Mouse (Mus musculus): ENCODE measurements around the gene Akap11.

Gene Akap11

DNA sequence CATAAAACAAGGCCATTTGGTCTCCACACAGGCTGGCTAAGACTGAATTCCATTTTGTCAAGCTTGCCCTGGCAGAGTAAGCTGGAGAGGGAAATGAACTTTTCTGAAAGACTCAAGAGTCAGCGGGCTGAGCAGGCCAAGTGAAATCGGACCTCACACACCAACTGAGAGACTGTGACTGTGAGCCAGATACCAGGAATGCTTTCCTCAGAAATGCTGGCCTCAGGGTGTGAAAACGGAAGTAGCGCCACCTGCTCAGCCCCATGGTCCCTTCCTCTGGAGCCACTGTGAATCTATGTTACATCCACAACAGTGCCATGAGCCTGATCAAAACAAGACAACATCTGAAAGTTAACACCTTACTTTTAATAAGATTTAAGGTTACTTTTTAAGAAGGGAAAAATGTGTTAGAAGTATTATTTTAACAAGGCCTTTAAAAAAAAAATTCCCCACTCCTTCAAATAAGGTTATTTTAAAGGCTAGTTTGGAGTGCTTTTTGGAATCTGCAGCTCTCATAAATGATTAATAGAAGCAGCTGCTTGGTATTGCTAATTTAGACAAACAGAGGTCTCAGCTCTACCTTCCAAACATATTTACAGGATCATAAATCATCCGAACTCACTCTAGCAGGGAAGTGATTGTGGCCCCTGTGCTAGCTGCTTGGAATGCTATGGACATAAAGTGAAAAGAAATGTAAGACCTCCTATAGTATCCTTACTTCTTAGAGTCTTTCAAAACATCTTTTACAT, 2.1 kb upstream of the Akap11 start:
- no peaks in the 10 kb centered on the region for H3K36me3 ChIP-seq (ENCODE audit: control insufficient read depth, insufficient read depth, low read length, poor library complexity, severe bottlenecking)
- DNase-seq (ENCODE audit: low read depth, low spot score), result no peak
- H3K27me3 ChIP-seq (ENCODE audit: control insufficient read depth, insufficient read depth, low read length, poor library complexity, severe bottlenecking), result no peaks in the 10 kb centered on the region

DNA sequence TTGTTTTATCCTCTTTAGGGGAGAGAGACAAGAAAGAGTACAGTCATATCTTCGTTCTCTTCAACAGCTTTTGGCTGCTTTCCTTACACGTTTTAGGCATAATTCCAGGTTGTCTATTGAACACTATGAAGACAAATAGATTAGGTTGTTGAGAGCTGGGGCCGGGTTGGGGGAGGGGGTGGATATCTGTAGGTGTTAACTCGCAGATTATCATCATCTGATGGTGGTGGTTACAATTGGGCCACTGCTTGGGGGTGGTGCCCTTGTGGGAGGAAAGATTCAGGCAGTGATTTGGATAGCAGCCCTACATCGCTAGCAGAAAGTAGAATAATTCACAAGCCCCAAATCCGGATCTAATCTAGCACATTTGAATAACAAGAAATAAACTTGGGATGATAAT, 943 bp upstream of the Akap11 start:
- Histone ChIP-seq H3K27me3 (ENCODE audit: control insufficient read depth, insufficient read depth, low read length, poor library complexity, severe bottlenecking) (no peaks in the 10 kb centered on the region), H3K36me3 (ENCODE audit: control insufficient read depth, insufficient read depth, low read length, poor library complexity, severe bottlenecking) (no peaks in the 10 kb centered on the region)
- no peak for DNase-seq (ENCODE audit: low read depth, low spot score)

DNA sequence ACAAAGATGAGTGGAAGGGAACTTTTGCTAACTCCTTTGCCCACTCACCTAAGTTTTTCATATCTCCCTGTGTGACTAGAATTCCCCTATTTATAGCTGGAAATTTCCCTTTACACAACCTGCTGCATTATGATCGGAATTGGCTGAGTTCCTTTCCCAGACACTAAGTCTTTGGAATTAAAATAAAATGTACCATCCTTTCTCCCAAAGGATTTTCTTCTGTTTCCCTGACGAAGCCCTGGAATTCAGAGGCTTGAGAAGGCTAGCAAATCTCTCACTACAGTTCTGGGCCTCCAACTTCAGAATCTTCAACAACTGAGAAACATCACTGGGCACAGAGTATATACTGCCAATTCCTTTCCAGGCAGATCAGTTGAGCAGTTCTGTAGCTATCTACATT, 1.2 kb downstream of the Akap11 start:
- no peak for DNase-seq (ENCODE audit: low read depth, low spot score)
- H3K27me3 ChIP-seq (ENCODE audit: control insufficient read depth, insufficient read depth, low read length, poor library complexity, severe bottlenecking), result no peaks in the 10 kb centered on the region
- H3K36me3 ChIP-seq (ENCODE audit: control insufficient read depth, insufficient read depth, low read length, poor library complexity, severe bottlenecking), result no peaks in the 10 kb centered on the region

DNA sequence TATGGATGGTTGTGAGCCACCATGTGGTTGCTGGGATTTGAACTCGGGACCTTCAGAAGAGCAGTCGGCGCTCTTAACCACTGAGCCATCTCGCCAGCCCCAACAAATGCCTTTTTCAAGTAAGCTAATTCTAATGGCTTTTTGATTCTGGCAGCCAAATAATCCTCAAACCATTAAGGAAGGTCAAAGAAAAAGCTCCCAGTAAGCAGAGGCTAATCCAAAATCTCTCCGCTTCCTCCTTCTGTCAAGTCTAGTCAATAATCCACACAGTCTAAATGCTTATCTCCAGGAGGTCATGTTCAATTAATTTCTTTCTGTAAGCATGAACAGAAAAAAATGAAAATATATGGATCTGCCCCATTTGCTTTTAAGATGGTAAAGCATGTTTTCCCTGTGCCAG, 2.0 kb downstream of the Akap11 start:
- Histone ChIP-seq H3K36me3 (ENCODE audit: control insufficient read depth, insufficient read depth, low read length, poor library complexity, severe bottlenecking) (no peaks in the 10 kb centered on the region), H3K27me3 (ENCODE audit: control insufficient read depth, insufficient read depth, low read length, poor library complexity, severe bottlenecking) (no peaks in the 10 kb centered on the region)
- DNase-seq (ENCODE audit: low read depth, low spot score), result no peak

DNA sequence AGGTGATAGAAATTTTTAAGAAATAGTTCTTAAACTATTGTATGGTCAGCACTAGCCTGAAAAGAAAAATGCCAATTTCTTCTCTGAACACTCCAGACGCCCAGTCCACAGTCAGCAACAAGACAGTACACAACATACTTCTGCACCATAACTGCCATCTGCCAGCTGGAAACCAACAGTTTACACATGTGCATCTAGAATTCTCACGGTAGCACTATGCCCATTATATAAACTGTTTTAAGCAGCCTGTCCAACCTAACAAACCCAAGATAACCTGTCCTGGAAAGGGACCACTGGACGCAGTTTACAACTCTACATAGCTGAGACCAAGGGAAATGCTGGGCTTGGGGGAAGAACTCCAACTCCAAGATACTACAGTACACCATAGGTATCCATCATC, 2.9 kb downstream of the Akap11 start:
- H3K36me3 ChIP-seq (ENCODE audit: control insufficient read depth, insufficient read depth, low read length, poor library complexity, severe bottlenecking), result no peaks in the 10 kb centered on the region
- DNase-seq (ENCODE audit: low read depth, low spot score), result no peak
- no peaks in the 10 kb centered on the region for H3K27me3 ChIP-seq (ENCODE audit: control insufficient read depth, insufficient read depth, low read length, poor library complexity, severe bottlenecking)

DNA sequence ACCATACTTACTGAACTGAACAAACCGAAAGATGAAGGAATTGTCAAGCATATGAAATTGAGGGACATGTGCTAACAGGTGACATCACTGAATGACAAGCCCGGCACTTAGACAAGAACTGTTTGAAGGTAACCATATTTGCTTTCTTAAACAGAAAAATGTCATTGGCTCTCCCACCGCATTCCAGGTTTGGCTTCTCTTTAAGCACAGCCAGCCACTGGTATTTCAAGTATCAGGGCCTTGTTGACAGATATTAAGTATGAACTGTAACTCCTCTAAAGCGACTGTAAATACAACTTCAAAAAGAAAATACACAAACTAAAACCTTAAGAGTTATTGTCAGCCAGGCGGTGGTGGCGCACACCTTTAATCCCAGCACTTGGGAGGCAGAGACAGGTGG, 4.3 kb downstream of the Akap11 start:
- Histone ChIP-seq H3K36me3 (ENCODE audit: control insufficient read depth, insufficient read depth, low read length, poor library complexity, severe bottlenecking) (no peaks in the 10 kb centered on the region), H3K27me3 (ENCODE audit: control insufficient read depth, insufficient read depth, low read length, poor library complexity, severe bottlenecking) (no peaks in the 10 kb centered on the region)
- no peak for DNase-seq (ENCODE audit: low read depth, low spot score)

DNA sequence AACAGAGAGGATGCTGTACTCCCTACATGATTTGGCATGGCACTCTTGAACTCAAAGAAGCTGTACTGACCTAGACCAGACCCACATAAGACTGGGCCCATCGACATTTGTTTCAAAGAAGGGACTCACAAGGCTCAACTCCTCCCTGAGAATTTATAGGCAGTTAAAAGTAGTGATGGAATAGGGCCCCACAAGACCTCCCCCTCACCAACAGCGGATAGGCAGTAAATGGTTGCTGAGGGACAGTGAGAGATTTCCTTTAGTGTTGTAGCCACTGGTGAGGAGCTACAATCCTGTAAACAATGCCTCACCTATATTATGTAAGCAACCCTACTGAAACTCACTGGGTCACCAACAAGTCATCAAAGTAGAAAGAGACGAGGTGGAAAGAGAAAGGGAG, 6.4 kb downstream of the Akap11 start:
- DNase-seq (ENCODE audit: low read depth, low spot score), result no peak
- no peaks in the 10 kb centered on the region for H3K27me3 ChIP-seq (ENCODE audit: control insufficient read depth, insufficient read depth, low read length, poor library complexity, severe bottlenecking)
- H3K36me3 ChIP-seq (ENCODE audit: control insufficient read depth, insufficient read depth, low read length, poor library complexity, severe bottlenecking), result no peaks in the 10 kb centered on the region

DNA sequence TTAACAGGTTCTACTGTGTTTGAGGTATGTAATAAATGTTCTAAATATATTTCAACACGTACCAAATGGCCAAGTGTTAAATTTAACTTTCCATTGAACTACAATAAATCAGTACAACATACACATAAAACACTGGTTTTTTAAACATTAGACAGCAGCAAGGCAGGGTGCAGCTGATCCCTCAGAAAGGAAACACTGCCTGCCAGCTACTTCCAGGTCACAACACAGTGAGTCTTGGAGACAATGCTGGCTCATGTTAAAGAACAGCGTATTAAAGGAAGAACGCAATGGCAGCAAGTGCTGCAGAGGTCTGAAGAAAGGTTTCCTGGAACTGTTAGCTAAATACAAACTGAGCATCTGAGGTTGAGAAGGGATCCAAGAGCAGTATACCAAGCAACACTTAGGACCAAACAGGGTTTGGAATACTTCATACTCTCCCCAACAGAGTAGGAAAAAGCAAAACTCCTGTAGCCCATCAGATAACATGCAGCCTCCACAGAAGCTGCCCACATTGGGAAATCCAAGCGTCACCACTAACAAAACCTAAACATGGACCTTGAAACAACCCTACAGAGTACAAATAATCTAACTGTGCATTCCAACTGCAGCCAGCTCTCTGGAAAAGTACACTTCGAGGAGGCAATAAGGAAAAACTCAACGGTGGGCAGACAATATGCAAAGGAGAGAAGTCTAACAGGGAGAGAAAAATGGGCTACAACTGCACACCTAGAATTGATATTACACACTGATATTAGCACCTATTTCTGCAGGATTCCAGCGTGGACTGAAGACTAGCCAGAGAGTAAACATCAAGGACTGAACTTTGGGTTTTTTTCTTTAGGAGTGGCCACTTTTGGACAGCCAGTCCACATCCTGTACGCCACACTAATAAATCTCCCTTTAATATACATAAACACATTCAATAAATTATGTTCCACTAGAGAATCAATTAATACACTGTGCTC, 7.9 kb downstream of the Akap11 start:
- DNase-seq (ENCODE audit: low read depth, low spot score), result no peak
- Histone ChIP-seq H3K36me3 (ENCODE audit: control insufficient read depth, insufficient read depth, low read length, poor library complexity, severe bottlenecking) (no peaks in the 10 kb centered on the region), H3K27me3 (ENCODE audit: control insufficient read depth, insufficient read depth, low read length, poor library complexity, severe bottlenecking) (no peaks in the 10 kb centered on the region)

DNA sequence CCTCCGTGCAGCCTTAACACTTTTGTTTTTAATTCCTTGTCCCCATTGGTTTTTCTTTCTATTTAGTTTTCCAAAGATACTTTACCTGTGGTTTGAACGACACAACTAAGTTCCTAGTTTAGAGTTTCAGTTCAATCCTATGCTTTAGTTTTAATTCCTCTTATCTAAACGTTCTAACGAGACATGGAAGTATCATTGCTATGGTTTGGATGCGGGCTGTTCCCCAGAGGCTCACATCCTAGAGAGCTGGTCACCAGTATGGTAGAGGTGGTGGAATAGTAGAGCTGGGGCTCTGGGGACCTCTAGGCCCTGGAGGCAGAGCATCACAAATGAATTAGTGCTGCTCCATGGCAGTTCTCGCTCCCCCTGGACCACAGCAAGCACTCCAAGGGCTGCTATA, 9.7 kb downstream of the Akap11 start:
- no peak for DNase-seq (ENCODE audit: low read depth, low spot score)
- H3K36me3 ChIP-seq (ENCODE audit: control insufficient read depth, insufficient read depth, low read length, poor library complexity, severe bottlenecking), result no peaks in the 10 kb centered on the region

DNA sequence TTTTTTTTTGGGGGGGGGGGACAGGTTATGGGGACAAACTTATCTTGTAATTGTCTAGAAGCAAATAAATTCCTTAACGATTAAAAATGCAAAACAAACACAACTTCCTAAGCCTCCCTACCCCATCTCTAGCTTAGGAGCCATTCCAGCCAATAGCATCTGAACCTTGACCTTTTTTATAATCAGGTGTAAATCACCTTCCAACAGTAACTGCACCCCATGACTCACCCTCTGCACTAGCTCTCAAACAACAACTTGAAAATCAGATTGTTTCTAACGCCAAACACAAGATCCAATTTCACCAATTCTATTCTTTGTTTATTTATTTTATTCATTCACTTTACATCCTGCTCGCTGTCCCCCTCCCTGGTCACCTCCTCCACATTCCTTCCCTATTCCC, 10.1 kb downstream of the Akap11 start:
- Histone ChIP-seq H3K36me3 (ENCODE audit: control insufficient read depth, insufficient read depth, low read length, poor library complexity, severe bottlenecking) (no peaks in the 10 kb centered on the region), H3K27me3 (ENCODE audit: control insufficient read depth, insufficient read depth, low read length, poor library complexity, severe bottlenecking) (no peaks in the 10 kb centered on the region)
- no peak for DNase-seq (ENCODE audit: low read depth, low spot score)

More for the DNA sequence above, 9.7 kb downstream of the Akap11 start:
- no peaks in the 10 kb centered on the region for H3K27me3 ChIP-seq (ENCODE audit: control insufficient read depth, insufficient read depth, low read length, poor library complexity, severe bottlenecking)

DNA sequence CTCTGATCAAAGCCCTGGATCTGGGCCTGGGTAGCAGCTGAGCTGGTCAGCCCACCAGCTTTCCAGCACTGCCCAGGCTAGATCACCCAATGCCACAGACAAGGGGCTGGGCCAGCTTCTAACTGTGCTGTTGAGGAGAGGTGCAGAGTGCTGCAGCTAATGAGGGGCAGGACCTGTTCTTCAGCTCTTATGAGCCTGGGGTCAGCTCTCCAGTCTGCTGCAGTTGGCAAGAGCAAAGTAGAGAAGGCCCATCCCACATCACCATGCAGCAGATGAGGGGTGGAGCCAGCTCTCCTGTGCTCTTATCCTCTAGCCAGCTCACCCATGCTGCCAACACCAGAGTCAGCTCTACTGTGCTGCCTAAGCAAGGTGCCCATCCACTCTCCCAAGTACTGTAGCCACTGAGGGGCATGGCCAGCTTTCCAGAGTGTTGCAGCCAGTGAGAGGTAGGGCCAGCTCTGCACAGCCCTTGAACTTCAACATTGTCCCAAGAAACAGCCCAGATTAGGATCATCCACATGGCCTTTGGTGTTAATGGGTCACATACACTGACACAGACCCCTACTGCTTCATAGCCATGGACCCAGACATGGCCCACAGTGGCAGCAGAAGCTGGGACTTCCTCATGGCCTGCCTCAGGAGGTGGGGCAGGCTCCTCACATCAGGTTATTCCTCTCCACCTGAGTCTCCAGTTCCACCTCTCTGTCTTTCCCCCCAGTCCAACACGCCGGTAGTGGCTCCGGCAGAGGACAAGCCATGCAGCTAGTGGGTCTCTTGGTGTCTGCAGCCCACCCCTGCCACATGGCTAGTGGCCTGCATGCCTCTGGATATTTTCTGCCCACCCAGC, 10.8 kb downstream of the Akap11 start:
- Histone ChIP-seq H3K36me3 (ENCODE audit: control insufficient read depth, insufficient read depth, low read length, poor library complexity, severe bottlenecking) (no peaks in the 10 kb centered on the region), H3K27me3 (ENCODE audit: control insufficient read depth, insufficient read depth, low read length, poor library complexity, severe bottlenecking) (no peaks in the 10 kb centered on the region)
- no peak for DNase-seq (ENCODE audit: low read depth, low spot score)

DNA sequence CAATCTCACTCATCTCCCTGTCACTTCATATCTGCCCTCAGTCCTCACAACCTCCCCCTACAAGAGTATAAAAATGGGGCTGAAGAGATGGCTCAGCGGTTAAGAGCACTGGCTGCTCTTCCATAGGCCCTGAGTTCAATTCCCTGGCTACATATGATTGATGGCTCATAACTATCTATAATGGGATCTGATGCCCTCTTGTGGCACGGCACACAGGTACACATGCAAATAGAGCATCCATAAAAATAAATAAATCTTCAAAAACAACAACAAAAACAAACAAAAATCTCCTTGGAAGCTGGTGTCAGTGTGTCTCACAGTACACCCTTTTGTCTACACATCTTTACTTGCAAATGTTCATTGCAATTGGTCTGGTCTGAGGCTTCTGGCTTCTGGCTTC, 11.5 kb downstream of the Akap11 start:
- no peaks in the 10 kb centered on the region for H3K36me3 ChIP-seq (ENCODE audit: control insufficient read depth, insufficient read depth, low read length, poor library complexity, severe bottlenecking)
- H3K27me3 ChIP-seq (ENCODE audit: control insufficient read depth, insufficient read depth, low read length, poor library complexity, severe bottlenecking), result no peaks in the 10 kb centered on the region
- no peak for DNase-seq (ENCODE audit: low read depth, low spot score)

DNA sequence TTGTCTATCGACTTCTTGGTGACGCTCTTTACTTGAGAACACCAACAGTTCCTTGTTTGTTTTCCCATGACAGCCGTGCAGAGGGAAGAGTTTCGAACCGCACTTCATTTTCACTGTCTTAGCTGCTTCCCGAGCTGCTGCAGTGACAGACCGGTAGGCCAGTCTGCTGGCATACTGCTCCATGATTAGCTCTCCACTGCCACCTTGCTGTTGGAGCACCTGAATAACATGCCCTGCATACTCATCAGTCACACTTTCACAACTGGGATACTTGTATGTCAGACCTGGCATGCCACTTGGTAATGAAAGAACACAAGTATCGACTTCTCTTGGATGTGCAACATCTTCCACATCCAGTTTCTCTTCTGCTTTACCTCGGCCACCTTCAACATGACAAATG, 25.9 kb downstream of the Akap11 start:
- H3K27me3 ChIP-seq (ENCODE audit: control insufficient read depth, insufficient read depth, low read length, poor library complexity, severe bottlenecking), result no peaks in the 10 kb centered on the region
- DNase-seq (ENCODE audit: low read depth, low spot score), result no peak
- peaks cover 19% of the 10 kb centered on the region for H3K36me3 ChIP-seq (ENCODE audit: control insufficient read depth, insufficient read depth, low read length, poor library complexity, severe bottlenecking)

DNA sequence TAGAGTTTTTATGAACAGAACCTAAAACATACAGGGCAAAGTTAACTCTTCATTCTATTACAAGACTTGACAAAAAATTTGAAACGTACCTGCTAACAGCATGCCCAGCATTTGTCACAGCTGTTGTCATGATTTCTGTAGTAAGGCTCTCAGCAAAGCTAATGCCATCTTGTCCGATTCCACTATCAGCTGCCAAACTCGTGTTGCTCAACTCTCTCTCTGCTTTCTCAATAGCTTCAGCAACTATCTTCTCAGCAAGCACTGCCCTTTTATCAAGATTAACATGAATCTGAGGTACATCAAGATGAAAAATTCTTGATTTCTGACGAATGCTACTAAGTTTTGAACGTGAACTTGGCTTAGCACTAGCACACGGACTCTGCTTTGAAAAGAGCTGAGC, 26.8 kb downstream of the Akap11 start:
- DNase-seq (ENCODE audit: low read depth, low spot score), result no peak
- no peaks in the 10 kb centered on the region for H3K27me3 ChIP-seq (ENCODE audit: control insufficient read depth, insufficient read depth, low read length, poor library complexity, severe bottlenecking)
- peaks cover 22% of the 10 kb centered on the region for H3K36me3 ChIP-seq (ENCODE audit: control insufficient read depth, insufficient read depth, low read length, poor library complexity, severe bottlenecking)

All from splenic B cell, adult 2 months (primary cell).